Mouse (Mus musculus) liver, postnatal 0 days (tissue): ENCODE measurements at regions not wholly inside any gene's neighbourhood (a gene's known extent, or its start where the extent isn't known, plus 50 kb on each side); places are given as distances from the start of the nearest gene placed in this dataset.

Source experiments
- ATAC-seq: fragments of 200-750 bp; cut with Nextera tagmentation; 2 replicates; pipeline ENCODE4 v1.8.0; 2017; ENCODE audit warnings: mild to moderate bottlenecking, moderate library complexity
- DNase-seq: peaks from one replicate; pipeline ENCODE4 v3.0.0-alpha.2; 2016
- H3K27ac ChIP-seq: fragments of 300-500 bp; sonication (generic); 2 replicates; pipeline ENCODE4 v1.5.1; 2014; ENCODE audit warnings: antibody characterized with exemption, moderate library complexity, mild to moderate bottlenecking, low read depth
- H3K27me3 ChIP-seq: fragments of 300-500 bp; sonication (generic); 2 replicates; pipeline ENCODE4 v1.6.1; 2014; ENCODE audit warnings: low read length, control low read depth, mixed read lengths; ENCODE audit not compliant: insufficient read depth
- H3K36me3 ChIP-seq: fragments of 300-500 bp; sonication (generic); replicated peaks from 2 replicates; pipeline ENCODE4 v1.6.1; 2014; ENCODE audit warnings: mild to moderate bottlenecking, control low read depth, low read length, moderate library complexity, mixed read lengths; ENCODE audit not compliant: insufficient read depth
- H3K4me1 ChIP-seq: fragments of 300-500 bp; sonication (generic); 2 replicates; pipeline ENCODE4 v1.6.1; 2014; ENCODE audit warnings: antibody characterized with exemption, mild to moderate bottlenecking, control low read depth; ENCODE audit not compliant: insufficient read depth
- H3K4me2 ChIP-seq: fragments of 300-500 bp; sonication (generic); 2 replicates; pipeline ENCODE4 v1.6.1; 2014; ENCODE audit warnings: low read depth, mild to moderate bottlenecking, low read length, moderate library complexity, mixed read lengths
- H3K4me3 ChIP-seq: fragments of 300-500 bp; sonication (generic); 2 replicates; pipeline ENCODE4 v1.5.1; 2014; ENCODE audit warnings: low read depth, low read length
- H3K9ac ChIP-seq: fragments of 300-500 bp; sonication (generic); replicated peaks from 2 replicates; pipeline ENCODE4 v1.6.1; 2014; ENCODE audit warnings: mild to moderate bottlenecking, moderate library complexity
- H3K9me3 ChIP-seq: fragments of 300-500 bp; sonication (generic); 2 replicates; pipeline ENCODE4 v1.6.1; 2016; ENCODE audit warnings: mild to moderate bottlenecking, control low read depth, low read length, mixed read lengths
- CTCF ChIP-seq: sonication (generic); IDR thresholded peaks from 2 replicates; pipeline ENCODE4 v1.5.1; 2016; ENCODE audit warnings: antibody characterized with exemption, low read depth
- EP300 ChIP-seq: IDR thresholded peaks from 2 replicates; pipeline ENCODE4 v1.6.1; 2016; ENCODE audit warnings: antibody characterized with exemption, low read depth, mild to moderate bottlenecking
- WGBS: fragments of 180-500 bp; shearing (Covaris S2); extraction: QIAGEN DNeasy Blood & Tissue Kit; methylation state at CpG from one replicate; pipeline ENCODE4 v1.1.7; 2014; ENCODE audit not compliant: insufficient replicate concordance; 5-methylcytosine and 5-hydroxymethylcytosine counted together

- no peak overlapping the region for H3K9ac ChIP-seq
- no peak overlapping the region for H3K4me3 ChIP-seq
- no peak for DNase-seq
- H3K27me3 ChIP-seq = no peaks in the 10 kb centered on the region
- H3K9me3 ChIP-seq = no peaks in the 10 kb centered on the region
- WGBS = 43% methylated on average over 4 of the region's 4 CpGs
- H3K36me3 ChIP-seq = no peaks in the 10 kb centered on the region
- H3K27ac ChIP-seq = no peak overlapping the region
- TF ChIP-seq CTCF (no peak), EP300 (no peak)
- no peaks in the 10 kb centered on the region for H3K4me1 ChIP-seq
- H3K4me2 ChIP-seq = no peak overlapping the region
- no peak for ATAC-seq
Measured at GRCm38 (mm10) chr3:147180711-147181110, 328.5 kb downstream of the Ttll7 start.

- no peak for TF ChIP-seq EP300
- TF ChIP-seq CTCF = no peak
- H3K27me3 ChIP-seq = no peaks in the 10 kb centered on the region
- no peaks in the 10 kb centered on the region for H3K4me1 ChIP-seq
- WGBS = 5% methylated on average over 20 of the region's 20 CpGs
- DNase-seq = no peak
- H3K4me2 ChIP-seq = no peak overlapping the region
- no peak overlapping the region for H3K27ac ChIP-seq
- no peak overlapping the region for H3K9ac ChIP-seq
- no peaks in the 10 kb centered on the region for H3K9me3 ChIP-seq
- H3K4me3 ChIP-seq = no peak overlapping the region
- ATAC-seq = no peak
- H3K36me3 ChIP-seq = no peaks in the 10 kb centered on the region
Measured at GRCm38 (mm10) chr3:147181501-147182365, 329.6 kb downstream of the Ttll7 start.

- TF ChIP-seq CTCF (no peak), EP300 (no peak)
- Histone ChIP-seq H3K36me3 (no peaks in the 10 kb centered on the region), H3K27me3 (no peaks in the 10 kb centered on the region), H3K9me3 (no peaks in the 10 kb centered on the region), H3K27ac (no peak overlapping the region), H3K4me2 (no peak overlapping the region), H3K4me3 (no peak overlapping the region), H3K9ac (no peak overlapping the region), H3K4me1 (no peaks in the 10 kb centered on the region)
- no peak for ATAC-seq
- no peak for DNase-seq
- 46% methylated on average over 15 of the region's 15 CpGs for WGBS
Measured at GRCm38 (mm10) chr3:147182366-147182875, 330.3 kb downstream of the Ttll7 start.

GRCm38 (mm10) chr3:147183656-147184290 is 331.6 kb downstream of the Ttll7 start:
- Histone ChIP-seq H3K27me3 (no peaks in the 10 kb centered on the region), H3K4me2 (no peak overlapping the region), H3K4me3 (no peak overlapping the region), H3K9me3 (no peaks in the 10 kb centered on the region), H3K9ac (no peak overlapping the region), H3K27ac (no peak overlapping the region), H3K36me3 (no peaks in the 10 kb centered on the region), H3K4me1 (no peaks in the 10 kb centered on the region)
- TF ChIP-seq CTCF (no peak), EP300 (no peak)
- no peak for ATAC-seq
- WGBS = 73% methylated on average over 11 of the region's 11 CpGs
- DNase-seq = no peak

GRCm38 (mm10) chr3:147189737-147190136 is 337.6 kb downstream of the Ttll7 start:
- Histone ChIP-seq H3K4me2 (no peak overlapping the region), H3K27me3 (no peaks in the 10 kb centered on the region), H3K4me3 (no peak overlapping the region), H3K4me1 (no peaks in the 10 kb centered on the region), H3K27ac (no peak overlapping the region), H3K36me3 (no peaks in the 10 kb centered on the region), H3K9ac (no peak overlapping the region), H3K9me3 (no peaks in the 10 kb centered on the region)
- 67% methylated on average over 2 of the region's 2 CpGs for WGBS
- DNase-seq = no peak
- no peak for ATAC-seq
- TF ChIP-seq EP300 (no peak), CTCF (no peak)

GRCm38 (mm10) chr3:147196626-147197025 is 344.5 kb downstream of the Ttll7 start:
- H3K27ac ChIP-seq = no peak overlapping the region
- H3K36me3 ChIP-seq = no peaks in the 10 kb centered on the region
- ATAC-seq (no peak), DNase-seq (no peak)
- H3K4me3 ChIP-seq = no peak overlapping the region
- no peak overlapping the region for H3K9ac ChIP-seq
- TF ChIP-seq EP300 (no peak), CTCF (no peak)
- no peaks in the 10 kb centered on the region for H3K4me1 ChIP-seq
- no peak overlapping the region for H3K4me2 ChIP-seq
- H3K27me3 ChIP-seq = no peaks in the 10 kb centered on the region
- H3K9me3 ChIP-seq = no peaks in the 10 kb centered on the region
- 83% methylated on average over 8 of the region's 8 CpGs for WGBS
